Mouse (Mus musculus): ENCODE results near the gene Osbpl11.
"Not testable (repeated sequence)": the region's sequence is repeated elsewhere in the genome, so short reads cannot be mapped to it uniquely, and the experiment has no call there.

Gene Osbpl11

DNA sequence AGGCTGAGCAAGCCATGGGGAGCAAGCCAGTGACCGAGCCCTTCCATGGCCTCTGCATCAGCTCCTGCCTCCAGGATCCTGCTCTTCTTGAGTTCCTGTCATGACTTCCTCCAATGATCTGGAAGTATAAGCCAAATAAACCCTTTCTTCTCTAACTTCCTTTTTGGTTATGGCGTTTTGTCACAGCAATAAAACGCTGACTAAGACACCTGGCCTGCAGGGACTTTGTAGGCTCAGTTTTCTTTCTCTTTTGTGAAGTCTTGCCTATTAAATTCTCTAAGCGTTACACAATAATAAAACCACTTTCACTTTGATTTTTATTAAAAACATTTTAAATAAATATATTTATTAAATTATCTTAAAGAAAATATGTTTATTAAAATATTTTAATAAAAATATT, 7.1 kb upstream of the Osbpl11 start:
- DNase-seq (ENCODE audit: low spot score in 2 of 2), result no peak

GRCm38 (mm10) chr16:33178278-33179074, 6.4 kb upstream of the Osbpl11 start:
- peak in 1 of 2 experiments; percentile 12 for DNase-seq (ENCODE audit: low spot score in 2 of 2)

- DNase-seq (ENCODE audit: low spot score in 2 of 2), result not testable (repeated sequence)
These were observed 5.6 kb upstream of the Osbpl11 start for GRCm38 (mm10) chr16:33179222-33179621.

DNA sequence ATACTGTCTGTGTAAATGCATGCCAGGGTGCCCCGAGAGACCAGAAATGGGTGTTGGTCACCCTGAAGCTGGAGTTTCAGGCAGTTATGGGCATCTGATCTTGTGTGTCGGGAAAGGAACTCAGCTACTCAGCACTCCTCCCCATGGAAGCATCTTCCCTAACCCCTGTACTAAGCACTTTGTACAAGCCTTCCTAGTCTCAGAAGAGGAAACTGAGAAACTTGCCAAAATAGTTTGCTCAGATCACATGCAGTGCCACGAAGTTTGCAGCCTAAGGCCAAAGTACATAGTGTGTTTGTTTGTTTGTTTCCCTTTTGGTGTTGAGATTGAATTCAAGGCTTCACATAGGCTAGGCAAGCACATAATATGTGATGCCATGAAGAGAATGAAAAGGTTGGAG, 5.0 kb upstream of the Osbpl11 start:
- DNase-seq (ENCODE audit: low spot score in 2 of 2), result no peak

GRCm38 (mm10) chr16:33180793-33181192, 4.1 kb upstream of the Osbpl11 start:
- no peak for DNase-seq (ENCODE audit: low spot score in 2 of 2)

DNA sequence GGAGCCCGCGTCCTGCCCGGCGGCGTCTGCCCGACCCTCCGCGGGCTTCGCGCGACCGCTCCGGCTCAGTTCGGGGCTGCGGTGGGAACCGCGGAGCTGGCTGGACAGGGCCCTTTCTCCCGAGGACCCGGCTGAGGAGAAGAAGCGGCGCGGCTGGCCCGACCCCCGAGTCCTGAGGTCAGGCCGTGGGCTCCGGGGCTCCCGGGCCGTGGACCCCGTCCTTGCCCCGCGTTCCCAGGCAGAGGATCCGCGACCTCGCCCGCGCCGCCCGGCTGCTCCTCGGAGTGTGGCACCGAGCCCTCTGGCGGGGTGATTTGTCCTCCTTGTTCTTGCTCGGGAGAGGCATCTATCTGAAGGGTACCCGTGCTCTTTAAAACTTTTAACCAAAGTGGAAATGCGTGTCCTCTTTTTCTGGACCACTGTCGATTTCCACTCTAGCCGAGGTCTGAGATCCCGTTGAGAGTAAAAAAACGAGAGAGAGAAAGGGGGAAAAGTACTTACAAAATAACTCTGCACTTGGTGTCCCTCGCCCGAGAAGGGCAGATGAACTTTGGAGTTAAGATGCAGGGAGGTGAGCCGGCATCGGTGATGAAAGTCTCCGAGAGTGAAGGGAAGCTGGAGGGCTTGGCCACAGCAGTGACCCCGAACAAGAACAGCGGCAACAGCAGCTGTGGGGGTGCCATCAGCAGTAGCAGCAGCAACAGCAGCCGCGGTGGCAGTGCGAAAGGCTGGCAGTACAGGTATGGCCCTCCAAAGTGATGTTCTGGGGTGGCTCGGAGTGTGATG, 583 bp downstream of the Osbpl11 start:
- DNase-seq (ENCODE audit: low spot score in 2 of 2), result peak; percentile 36 to 37

- no peak for DNase-seq (ENCODE audit: low spot score in 2 of 2)
These were observed 1.3 kb downstream of the Osbpl11 start for GRCm38 (mm10) chr16:33186134-33186533.

GRCm38 (mm10) chr16:33188076-33188475, 3.2 kb downstream of the Osbpl11 start:
- DNase-seq (ENCODE audit: low spot score in 2 of 2), result no peak

GRCm38 (mm10) chr16:33191671-33192091, 6.8 kb downstream of the Osbpl11 start:
- DNase-seq (ENCODE audit: low spot score in 2 of 2), result no peak

GRCm38 (mm10) chr16:33192280-33192679, 7.4 kb downstream of the Osbpl11 start:
- no peak for DNase-seq (ENCODE audit: low spot score in 2 of 2)

GRCm38 (mm10) chr16:33193649-33194048, 8.8 kb downstream of the Osbpl11 start:
- no peak for DNase-seq (ENCODE audit: low spot score in 2 of 2)

DNA sequence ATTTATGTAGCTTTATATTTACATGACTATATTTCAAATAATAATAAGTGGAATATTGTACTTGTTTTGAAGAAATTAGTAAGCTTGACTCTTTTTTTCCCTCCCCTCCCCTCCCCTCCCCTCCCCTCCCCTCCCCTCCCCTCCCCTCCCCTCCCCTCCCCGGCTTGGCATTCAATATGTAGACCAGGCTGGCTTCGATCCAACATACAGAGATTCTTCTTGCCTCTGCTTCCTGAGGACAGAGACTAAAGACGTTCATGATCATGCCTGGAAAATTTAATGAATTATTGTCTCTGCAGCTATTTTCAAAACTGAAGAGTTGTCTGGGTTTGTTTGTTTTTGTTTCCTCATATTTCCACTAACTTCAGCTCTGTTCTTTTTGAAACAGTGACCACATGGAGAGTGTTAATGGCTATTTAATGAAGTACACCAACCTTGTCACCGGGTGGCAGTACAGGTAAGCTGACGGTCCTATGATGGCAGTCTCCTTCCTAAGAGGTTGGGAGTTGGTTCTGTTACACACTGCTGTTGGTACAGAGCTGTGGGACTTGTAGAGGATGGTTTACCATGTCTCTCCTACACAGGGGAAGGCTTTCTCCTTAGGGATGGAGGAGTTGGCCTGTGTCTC, 10.9 kb downstream of the Osbpl11 start:
- no peak for DNase-seq (ENCODE audit: low spot score in 2 of 2)

GRCm38 (mm10) chr16:33196578-33196977, 11.7 kb downstream of the Osbpl11 start:
- no peak for DNase-seq (ENCODE audit: low spot score in 2 of 2)

GRCm38 (mm10) chr16:33200589-33200988, 15.7 kb downstream of the Osbpl11 start:
- DNase-seq (ENCODE audit: low spot score in 2 of 2), result no peak

GRCm38 (mm10) chr16:33210812-33211211, 25.9 kb downstream of the Osbpl11 start:
- no peak for DNase-seq (ENCODE audit: low spot score in 2 of 2)

GRCm38 (mm10) chr16:33216313-33217003, 31.6 kb downstream of the Osbpl11 start:
- DNase-seq (ENCODE audit: low spot score in 2 of 2), result no peak

DNA sequence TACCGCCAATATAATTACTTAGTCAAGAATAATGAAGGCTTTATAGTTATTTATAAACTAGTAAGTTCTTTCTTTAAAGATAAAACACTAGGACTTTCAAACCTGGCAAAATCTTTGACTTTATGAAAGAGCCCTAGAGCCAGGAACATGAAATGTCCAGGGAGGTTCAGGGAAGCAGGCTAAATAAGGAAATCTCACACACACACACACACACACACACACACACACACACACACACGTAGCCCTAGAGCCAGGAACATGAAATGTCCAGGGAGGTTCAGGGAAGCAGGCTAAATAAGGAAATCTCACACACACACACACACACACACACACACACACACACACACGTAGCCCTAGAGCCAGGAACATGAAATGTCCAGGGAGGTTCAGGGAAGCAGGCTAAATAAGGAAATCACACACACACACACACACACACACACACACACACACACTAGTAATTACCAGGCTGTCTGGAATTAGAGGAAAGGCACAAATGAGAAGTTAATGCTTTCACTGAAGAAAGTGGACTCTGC, 32.7 kb downstream of the Osbpl11 start:
- DNase-seq (ENCODE audit: low spot score in 2 of 2), result not testable (repeated sequence)

- DNase-seq (ENCODE audit: low spot score in 2 of 2), result no peak
These were observed 37.6 kb downstream of the Osbpl11 start for GRCm38 (mm10) chr16:33222482-33222881.

GRCm38 (mm10) chr16:33224381-33224780, 39.5 kb downstream of the Osbpl11 start:
- DNase-seq (ENCODE audit: low spot score in 2 of 2), result no peak

- no peak for DNase-seq (ENCODE audit: low spot score in 2 of 2)
These were observed 49.3 kb downstream of the Osbpl11 start for GRCm38 (mm10) chr16:33234128-33234527.

DNA sequence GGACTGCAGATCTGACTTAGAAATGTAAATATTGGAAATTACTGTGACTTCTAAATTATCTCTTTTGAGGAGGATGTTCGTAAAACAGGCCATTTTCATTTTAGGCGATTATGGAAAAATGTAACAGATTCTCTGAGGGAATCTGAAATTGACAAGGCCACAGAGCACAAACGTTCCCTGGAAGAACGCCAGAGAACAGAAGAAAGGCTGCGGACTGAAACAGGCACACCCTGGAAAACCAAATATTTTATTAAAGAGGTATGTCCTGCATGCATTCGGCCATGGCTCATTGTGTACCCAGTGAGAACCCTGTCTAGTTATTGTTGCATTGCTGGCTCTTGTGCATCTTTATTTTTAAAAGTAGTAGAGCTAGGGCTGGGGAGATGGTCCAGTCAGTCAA, 51.3 kb downstream of the Osbpl11 start:
- DNase-seq (ENCODE audit: low spot score in 2 of 2), result no peak

GRCm38 (mm10) chr16:33239305-33239704, 54.4 kb downstream of the Osbpl11 start:
- DNase-seq (ENCODE audit: low spot score in 2 of 2), result no peak

Data from urinary bladder, adult 18-20 months (tissue).